Mouse (Mus musculus) megakaryocyte progenitor cell, adult 5-6 weeks (primary cell): ENCODE results near the gene Dcxr. TPM values are rescaled to one million over a fixed set of nuclear protein-coding genes. Genes with fewer than 3 reads are reported as not detected.

ENCODE experiments used
- ATAC-seq: replicated peaks from 2 replicates; pipeline ENCODE4 v1.8.0; 2016; ENCODE audit warnings: mild to moderate bottlenecking, moderate TSS enrichment, inconsistent platforms; ENCODE audit not compliant: poor library complexity
- total RNA-seq, 2 experiments: library from RNA; stranded (forward) in 1 of 2; stranded (reverse) in 1 of 2; fragments of 157-497, 149-512 nt in 1 of 2; fragments of 200-1000 nt in 1 of 2; gene quantifications; 2 replicates each; pipeline versions ENCODE4 v1.2.3 to v1.2.4; 2015 to 2017

The Dcxr gene
- total RNA-seq, 2 experiments from 2014 or later: 16.5 to 18.7 TPM

GRCm38 (mm10) chr11:120711980-120712604 lies 15.0 kb downstream of the Dcxr start:
- ATAC-seq: no peak

DNA sequence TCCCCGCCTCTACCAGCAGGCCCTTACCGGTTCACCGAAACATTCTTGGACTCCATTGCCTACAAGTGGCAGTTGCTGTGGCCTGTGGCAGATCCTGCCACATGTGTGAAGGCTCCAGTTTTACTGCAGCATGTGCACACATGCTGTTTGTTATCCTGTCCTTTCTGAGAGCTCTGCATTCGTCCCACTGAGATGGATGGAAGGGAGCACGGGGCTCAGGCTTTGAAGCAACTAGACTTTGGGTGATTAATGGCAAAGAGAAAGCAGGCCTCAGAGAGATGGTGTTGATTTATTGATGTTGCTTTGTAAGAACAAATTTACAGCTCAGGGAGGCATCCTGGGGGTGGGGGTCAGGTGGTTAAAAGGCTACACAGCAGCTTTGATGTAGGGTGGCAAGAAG lies 16.4 kb downstream of the Dcxr start:
- ATAC-seq: no peak

GRCm38 (mm10) chr11:120709551-120709950 lies 17.5 kb downstream of the Dcxr start:
- ATAC-seq: no peak

DNA sequence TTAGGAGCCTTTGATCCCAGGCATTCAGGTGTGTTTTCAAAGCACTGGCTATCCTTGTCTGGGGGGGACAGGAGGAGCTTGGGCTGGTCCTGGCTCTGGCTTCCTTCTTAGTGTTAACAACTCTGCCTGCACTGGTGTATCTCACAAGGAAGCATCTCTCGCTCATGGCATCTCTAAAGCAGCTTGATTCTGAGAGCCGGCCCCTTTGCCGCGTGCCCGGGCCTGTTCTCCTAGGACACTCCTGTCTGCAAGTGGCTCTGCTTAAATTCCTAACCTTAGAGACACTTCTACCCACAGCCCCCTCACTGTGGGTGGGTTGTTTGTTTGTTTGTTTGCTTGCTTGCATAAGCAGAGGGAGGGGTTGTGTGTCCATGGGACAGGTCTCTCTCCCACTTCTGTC lies 19.1 kb downstream of the Dcxr start:
- ATAC-seq: no peak

GRCm38 (mm10) chr11:120707225-120707624 lies 19.9 kb downstream of the Dcxr start:
- no peak for ATAC-seq

DNA sequence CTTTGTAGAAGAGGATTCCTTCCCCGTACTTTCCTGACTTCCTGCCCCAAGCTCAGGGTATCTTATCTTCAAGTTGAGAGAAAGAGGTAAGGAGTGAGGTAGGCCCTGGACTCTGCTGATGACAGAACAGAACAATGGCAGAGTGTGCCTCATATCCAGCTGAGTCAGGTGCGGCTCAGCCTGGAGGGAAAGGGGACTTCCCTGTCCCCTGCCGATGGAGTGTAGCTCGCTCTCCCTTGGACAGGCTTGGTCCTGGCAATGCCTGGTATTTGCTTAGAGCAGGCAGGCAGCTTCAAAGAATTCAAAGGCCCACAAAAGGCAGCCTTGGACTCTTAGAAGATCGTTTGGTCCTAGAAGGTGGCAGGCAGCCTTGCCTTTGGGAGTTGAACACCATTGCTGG lies 21.0 kb downstream of the Dcxr start:
- ATAC-seq: no peak

- ATAC-seq: no peak
These were observed 22.4 kb downstream of the Dcxr start for GRCm38 (mm10) chr11:120704486-120705325.

GRCm38 (mm10) chr11:120703696-120704454 lies 23.2 kb downstream of the Dcxr start:
- ATAC-seq: no peak

GRCm38 (mm10) chr11:120697741-120698140 lies 29.3 kb downstream of the Dcxr start:
- ATAC-seq: no peak

DNA sequence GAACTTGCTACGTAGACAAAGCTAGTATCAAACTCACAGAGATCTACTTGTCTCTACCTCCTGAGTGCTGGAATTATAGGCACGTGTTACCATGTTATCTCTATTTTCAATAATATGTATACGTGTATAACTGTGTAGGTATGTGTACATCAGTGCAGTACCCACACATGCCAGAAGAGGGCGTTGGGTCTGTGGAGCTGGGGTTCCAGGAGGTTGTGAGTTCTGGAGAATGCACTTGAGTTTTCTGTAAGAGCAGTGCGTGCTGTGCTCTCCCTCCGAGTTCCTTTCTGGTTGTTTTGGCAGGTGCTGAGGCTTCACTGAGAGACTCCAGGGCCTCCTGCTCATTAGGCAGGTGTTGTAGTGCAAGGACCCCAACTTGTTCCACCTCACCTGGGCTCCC lies 30.5 kb downstream of the Dcxr start:
- ATAC-seq: no peak

GRCm38 (mm10) chr11:120695641-120696040 lies 31.4 kb downstream of the Dcxr start:
- no peak for ATAC-seq

DNA sequence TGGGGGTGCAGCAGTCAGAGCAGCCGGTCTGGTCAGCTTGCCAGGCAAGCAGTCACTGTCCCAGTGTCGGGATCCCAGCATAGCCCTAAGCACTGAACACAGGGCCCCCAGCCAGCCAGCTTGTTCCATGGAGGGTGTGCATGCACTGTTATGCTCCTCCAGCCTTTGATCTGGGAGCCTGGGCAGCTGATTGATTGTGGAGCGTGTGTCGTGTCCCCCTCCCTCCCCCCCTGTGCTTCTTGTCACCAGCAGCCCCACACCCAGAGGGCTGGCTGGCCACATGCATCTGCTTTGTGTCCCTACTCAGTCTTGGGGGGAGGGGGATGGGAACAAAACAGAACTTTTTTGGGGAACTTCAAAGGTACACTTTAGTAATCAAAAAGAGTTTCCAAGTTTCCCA lies 31.9 kb downstream of the Dcxr start:
- ATAC-seq: no peak

DNA sequence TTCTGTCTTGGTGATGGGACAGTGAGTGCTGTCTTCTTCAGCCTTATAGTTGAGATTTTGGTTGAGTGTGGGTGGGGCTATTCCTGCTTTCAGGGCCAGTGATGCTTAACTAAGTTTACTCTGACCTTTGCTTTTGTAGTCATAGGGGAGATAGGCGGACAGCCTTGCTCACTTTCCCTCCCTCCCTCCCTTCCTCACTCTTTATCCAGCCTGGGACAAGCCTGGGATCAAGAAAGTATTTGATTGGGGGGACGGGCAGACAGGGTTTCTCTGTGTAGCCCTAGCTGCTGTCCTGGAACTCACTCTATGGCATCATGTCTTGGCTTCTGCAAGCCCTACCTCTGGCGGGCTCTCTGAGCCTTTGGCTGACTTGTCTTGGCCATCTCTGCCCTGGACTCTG lies 33.6 kb downstream of the Dcxr start:
- no peak for ATAC-seq

- no peak for ATAC-seq
These were observed 34.5 kb downstream of the Dcxr start for GRCm38 (mm10) chr11:120692471-120693011.

- ATAC-seq: no peak
These were observed 37.7 kb downstream of the Dcxr start for GRCm38 (mm10) chr11:120689365-120689764.

- no peak for ATAC-seq
These were observed 40.3 kb downstream of the Dcxr start for GRCm38 (mm10) chr11:120686650-120687272.

DNA sequence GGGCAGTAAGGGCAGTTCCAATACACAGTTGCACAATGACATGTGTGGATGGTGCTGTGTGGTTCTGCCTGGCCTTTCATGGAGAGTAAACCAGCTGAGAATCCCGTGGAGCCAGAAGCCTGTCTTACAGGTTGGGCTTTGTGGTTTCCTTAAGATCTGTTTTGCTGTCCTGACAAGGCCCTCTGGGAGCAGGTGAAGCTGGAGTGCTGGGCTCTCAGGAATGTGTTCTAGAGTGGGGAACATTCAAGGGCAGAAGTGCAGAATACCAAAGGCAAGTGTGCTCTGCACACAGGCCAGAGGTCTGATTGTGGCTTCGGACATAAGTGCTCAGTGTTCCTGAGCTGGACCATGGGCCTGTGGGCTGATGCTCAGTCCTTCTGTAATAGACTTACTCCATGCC lies 42.4 kb downstream of the Dcxr start:
- ATAC-seq: no peak

DNA sequence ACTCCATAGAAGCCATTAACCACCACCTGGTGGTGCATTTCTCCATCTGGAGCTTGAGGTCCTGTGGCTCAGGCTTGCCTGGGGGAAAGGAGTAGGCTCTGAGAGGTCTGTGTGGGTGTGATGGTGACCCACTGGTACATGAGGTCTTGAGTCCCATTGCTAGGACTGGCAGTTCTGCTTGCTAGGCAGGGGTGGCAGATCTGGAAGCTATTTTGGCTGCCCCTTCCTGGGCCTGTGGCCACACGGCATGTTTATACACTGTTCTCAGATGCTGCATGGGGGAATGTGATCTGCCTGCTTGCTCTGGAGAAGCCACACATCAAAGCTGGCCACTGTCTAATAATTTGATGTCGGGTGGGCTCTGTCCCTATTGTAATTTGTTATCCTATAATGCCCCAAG lies 43.0 kb downstream of the Dcxr start:
- no peak for ATAC-seq

GRCm38 (mm10) chr11:120683536-120683935 lies 43.5 kb downstream of the Dcxr start:
- ATAC-seq: no peak

DNA sequence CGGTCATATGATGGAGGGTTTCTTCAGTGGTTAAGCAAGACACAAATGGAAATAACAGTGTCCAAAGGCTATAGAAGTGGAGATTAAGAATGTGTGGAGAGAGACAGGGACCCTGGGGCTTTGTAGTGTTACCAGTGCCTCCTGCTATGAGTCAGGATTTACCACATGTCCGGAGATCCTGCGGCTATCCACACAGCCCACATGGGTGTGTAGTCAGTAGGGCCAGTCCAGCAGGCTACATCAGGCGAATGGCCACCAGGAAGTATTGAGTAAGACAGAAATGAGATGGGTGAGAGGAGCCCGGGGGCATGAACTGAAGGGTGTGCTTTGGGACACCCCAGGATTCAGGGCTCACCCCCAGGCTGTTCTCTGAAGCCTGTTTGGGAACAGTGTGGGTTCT lies 44.4 kb downstream of the Dcxr start:
- no peak for ATAC-seq

- ATAC-seq: peak; percentile 87
These were observed 47.2 kb downstream of the Dcxr start for GRCm38 (mm10) chr11:120679909-120680308.
